Mouse (Mus musculus) C2C12 (cell line): ENCODE data around the gene Slc22a23. TPM values are rescaled to one million over a fixed set of nuclear protein-coding genes. Genes with fewer than 3 reads are reported as not detected.
A peak's percentile ranks its signal among the peaks of the same experiment; 100 is the strongest.

Experiments used
- H3K27me3 ChIP-seq: one replicate; pipeline ENCODE4 v1.6.1; 2011; ENCODE audit not compliant: control insufficient read depth, insufficient read depth, insufficient read length
- H3K36me3 ChIP-seq: one replicate; pipeline ENCODE4 v1.6.1; 2011; ENCODE audit not compliant: control insufficient read depth, insufficient read depth
- H3K4me3 ChIP-seq: one replicate; pipeline ENCODE4 v1.5.1; 2011; ENCODE audit warnings: mild to moderate bottlenecking, control low read depth; ENCODE audit not compliant: poor library complexity, insufficient read depth, severe bottlenecking
- H3K79me2 ChIP-seq: one replicate; pipeline ENCODE4 v1.6.1; 2011; ENCODE audit not compliant: control insufficient read depth, insufficient read depth
- H3K79me3 ChIP-seq: one replicate; pipeline ENCODE4 v1.6.1; 2011; ENCODE audit warnings: low read depth, control low read depth
- H3ac ChIP-seq: one replicate; pipeline ENCODE3; 2011; ENCODE audit warnings: low read depth; ENCODE audit not compliant: control insufficient read depth, insufficient read length
- CEBPB ChIP-seq: IDR thresholded peaks from one replicate; pipeline ENCODE4 v1.6.1; 2011; ENCODE audit warnings: low read depth, mild to moderate bottlenecking, control low read depth, moderate library complexity
- CTCF ChIP-seq: IDR thresholded peaks from one replicate; pipeline ENCODE4 v1.5.1; 2011; ENCODE audit not compliant: control insufficient read depth, insufficient read depth, insufficient read length
- FOSL1 ChIP-seq: IDR thresholded peaks from one replicate; pipeline ENCODE4 v1.8.0; 2011; ENCODE audit warnings: mild to moderate bottlenecking, low read length; ENCODE audit not compliant: poor library complexity, insufficient read depth, severe bottlenecking
- MAX ChIP-seq: IDR thresholded peaks from one replicate; pipeline ENCODE4 v1.6.1; 2011; ENCODE audit warnings: mild to moderate bottlenecking, control low read depth
- MYOD1 ChIP-seq: IDR thresholded peaks from one replicate; pipeline ENCODE4 v1.6.1; 2011; ENCODE audit warnings: low read depth; ENCODE audit not compliant: control insufficient read depth, insufficient read length
- MYOG ChIP-seq: IDR thresholded peaks from one replicate; pipeline ENCODE4 v1.6.1; 2011; ENCODE audit not compliant: control insufficient read depth, insufficient read length; ENCODE audit errors: extremely low read depth
- USF1 ChIP-seq: IDR thresholded peaks from one replicate; pipeline ENCODE4 v1.6.1; 2011; ENCODE audit warnings: low read depth, mild to moderate bottlenecking, control low read depth, moderate library complexity
- polyA plus RNA-seq: library from polyadenylated mRNA; unstranded; fragments of >200 nt; fragmentation: generic; extraction: Trizol; gene quantifications from one replicate; pipeline ENCODE4 v1.2.1, GENCODE M21; 2012; ENCODE audit warnings: missing spikeins

Gene Slc22a23
- polyA plus RNA-seq, 1 experiment = 10.9 TPM

DNA sequence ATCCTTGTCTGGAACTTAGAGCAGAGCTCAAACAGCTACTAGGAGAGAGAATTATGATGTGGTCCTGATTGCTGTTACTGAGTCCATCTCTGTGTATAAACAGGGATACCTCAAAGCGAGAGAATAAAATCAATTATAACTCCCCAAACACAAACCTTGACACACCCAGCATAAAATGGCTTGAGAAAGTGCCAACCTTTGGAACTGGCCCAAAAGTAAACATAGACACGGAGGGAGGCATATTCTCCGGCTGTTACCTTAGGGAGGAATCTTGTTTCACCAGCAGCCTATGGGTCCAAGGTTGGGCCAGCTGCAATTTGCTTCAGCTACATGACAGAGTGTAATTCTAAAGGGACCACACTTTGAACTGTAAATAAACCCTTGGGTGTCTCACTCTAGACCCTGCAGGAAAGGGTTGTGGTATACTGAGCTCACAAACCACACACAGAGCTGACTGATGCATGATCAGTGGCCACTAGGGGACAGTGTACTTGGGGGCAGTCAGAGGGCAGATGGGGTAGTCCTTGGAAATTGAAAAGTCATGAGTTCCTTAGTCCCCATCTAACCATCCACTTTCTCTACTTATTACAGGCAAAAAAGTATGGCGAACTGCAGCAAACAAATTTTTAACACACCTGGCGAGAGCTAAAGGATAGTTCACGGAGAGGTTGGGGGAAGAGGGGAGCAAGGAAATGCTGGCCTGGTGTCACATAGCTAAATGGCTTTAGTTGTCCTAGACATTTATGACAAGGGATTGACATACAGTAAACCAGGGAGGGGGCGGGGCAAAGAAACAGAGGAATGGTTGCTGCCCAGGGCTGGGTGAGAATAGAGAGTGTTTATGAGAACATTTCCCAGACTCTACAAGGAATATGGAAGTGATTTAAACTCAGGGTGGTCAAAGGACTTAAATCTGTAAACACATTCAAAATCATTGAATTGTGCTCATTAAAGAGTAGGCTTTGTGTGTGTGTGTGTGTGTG, 45.3 kb downstream of the Slc22a23 start:
- Histone ChIP-seq H3ac (no peak overlapping the region), H3K27me3 (no peaks in the 10 kb centered on the region), H3K79me2 (peaks cover 9% of the 10 kb centered on the region), H3K79me3 (peaks cover 4% of the 10 kb centered on the region), H3K36me3 (peaks cover 50% of the 10 kb centered on the region), H3K4me3 (no peak overlapping the region)
- no peak for TF ChIP-seq MAX
- no peak for TF ChIP-seq USF1
- TF ChIP-seq MYOD1 = no peak
- TF ChIP-seq CTCF = peak; percentile 6

- H3ac ChIP-seq = no peak overlapping the region
- peaks cover 54% of the 10 kb centered on the region for H3K36me3 ChIP-seq
- H3K27me3 ChIP-seq = no peaks in the 10 kb centered on the region
- H3K4me3 ChIP-seq = no peak overlapping the region
- no peak for TF ChIP-seq MYOD1
- no peak for TF ChIP-seq CEBPB
- no peak for TF ChIP-seq MAX
- TF ChIP-seq CTCF = no peak
- TF ChIP-seq FOSL1 = no peak
- TF ChIP-seq USF1 = no peak
- TF ChIP-seq MYOG = no peak
- H3K79me3 ChIP-seq = peaks cover 4% of the 10 kb centered on the region
- no peaks in the 10 kb centered on the region for H3K79me2 ChIP-seq
These were observed 46.3 kb downstream of the Slc22a23 start for GRCm38 (mm10) chr13:34298674-34299073.

DNA sequence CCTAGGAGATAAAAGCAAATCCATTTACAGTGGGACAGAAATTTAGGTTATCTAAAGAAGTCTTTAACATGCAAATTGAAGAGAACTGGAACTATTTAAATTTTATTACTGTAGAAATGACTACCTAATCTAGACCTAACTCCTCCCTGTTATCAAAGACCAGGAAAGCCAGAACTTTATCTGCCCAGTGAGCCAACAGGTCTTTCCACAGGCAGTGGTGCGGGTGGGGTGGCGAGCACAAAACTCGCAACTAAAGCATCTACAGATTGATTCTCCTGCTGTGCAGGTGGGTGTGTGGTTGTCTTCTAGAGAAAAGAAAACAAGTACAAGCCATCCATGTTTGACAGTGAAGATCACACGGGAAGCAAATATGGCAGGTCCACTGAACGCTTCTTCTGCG, 46.9 kb downstream of the Slc22a23 start:
- Histone ChIP-seq H3K79me3 (peaks cover 2% of the 10 kb centered on the region), H3K4me3 (no peak overlapping the region), H3K79me2 (no peaks in the 10 kb centered on the region), H3ac (no peak overlapping the region), H3K36me3 (peaks cover 56% of the 10 kb centered on the region), H3K27me3 (no peaks in the 10 kb centered on the region)
- TF ChIP-seq MYOD1 = no peak

DNA sequence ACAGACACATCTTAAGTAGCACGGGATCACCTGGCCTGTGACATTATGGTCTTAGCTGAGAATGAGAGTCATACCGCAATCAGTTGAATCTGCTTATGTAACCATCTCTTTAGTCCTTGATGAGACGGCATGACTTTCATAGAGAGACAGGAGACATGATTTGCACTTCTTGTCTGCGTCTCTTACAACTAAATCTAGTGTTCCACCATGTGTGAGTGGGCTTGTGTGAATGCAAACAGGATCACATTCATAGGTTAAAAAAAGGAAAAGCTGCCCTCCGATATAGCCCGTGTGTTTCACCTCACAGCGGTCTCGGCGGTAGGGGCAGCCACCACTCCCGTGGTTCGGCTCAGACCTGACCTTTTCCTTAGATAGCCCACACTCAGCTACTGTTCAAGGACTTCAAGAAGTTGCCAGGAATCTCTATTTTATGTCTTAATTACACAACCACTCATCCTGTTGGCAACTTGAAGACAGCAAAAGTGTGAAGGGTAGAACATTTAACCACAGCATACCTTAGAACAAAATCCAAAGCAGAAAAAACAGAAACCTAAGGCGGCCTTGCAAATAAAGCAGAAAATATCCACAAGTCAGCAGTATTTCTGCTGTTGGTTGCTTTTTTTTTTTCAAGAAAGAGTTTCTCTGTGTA, 49.1 kb downstream of the Slc22a23 start:
- H3K4me3 ChIP-seq = no peak overlapping the region
- H3K36me3 ChIP-seq = peaks cover 54% of the 10 kb centered on the region
- H3K27me3 ChIP-seq = no peaks in the 10 kb centered on the region
- H3K79me3 ChIP-seq = peaks cover 2% of the 10 kb centered on the region
- no peak for TF ChIP-seq USF1
- no peak for TF ChIP-seq CEBPB
- TF ChIP-seq MYOG = no peak
- no peak for TF ChIP-seq MYOD1
- no peak for TF ChIP-seq CTCF
- no peak for TF ChIP-seq MAX
- no peak for TF ChIP-seq FOSL1
- H3K79me2 ChIP-seq = no peaks in the 10 kb centered on the region
- no peak overlapping the region for H3ac ChIP-seq

DNA sequence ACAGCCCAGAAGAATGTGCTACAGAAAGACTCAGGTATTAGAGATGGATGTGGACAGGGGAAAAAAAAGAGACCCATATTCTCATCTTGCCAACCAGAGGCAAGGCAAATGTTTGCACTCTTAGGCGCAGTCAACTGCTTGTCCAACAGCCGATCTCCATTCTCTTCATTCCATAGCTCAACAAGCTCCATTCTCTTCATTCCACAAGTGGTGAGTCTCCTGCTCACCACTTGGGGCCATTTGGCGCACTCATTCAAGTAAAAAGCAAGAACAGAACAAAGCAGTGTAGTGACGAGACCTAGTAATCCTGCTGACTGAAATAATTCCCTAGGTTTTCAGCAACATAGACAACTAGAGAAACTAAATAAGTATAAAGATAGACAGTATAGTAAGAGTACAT, 50.8 kb downstream of the Slc22a23 start:
- Histone ChIP-seq H3K79me2 (no peaks in the 10 kb centered on the region), H3K79me3 (peaks cover 2% of the 10 kb centered on the region), H3K4me3 (no peak overlapping the region), H3K36me3 (peaks cover 42% of the 10 kb centered on the region), H3K27me3 (no peaks in the 10 kb centered on the region), H3ac (no peak overlapping the region)
- TF ChIP-seq MYOG (no peak), MYOD1 (no peak), CTCF (no peak), MAX (no peak), USF1 (no peak), FOSL1 (no peak), CEBPB (no peak)

DNA sequence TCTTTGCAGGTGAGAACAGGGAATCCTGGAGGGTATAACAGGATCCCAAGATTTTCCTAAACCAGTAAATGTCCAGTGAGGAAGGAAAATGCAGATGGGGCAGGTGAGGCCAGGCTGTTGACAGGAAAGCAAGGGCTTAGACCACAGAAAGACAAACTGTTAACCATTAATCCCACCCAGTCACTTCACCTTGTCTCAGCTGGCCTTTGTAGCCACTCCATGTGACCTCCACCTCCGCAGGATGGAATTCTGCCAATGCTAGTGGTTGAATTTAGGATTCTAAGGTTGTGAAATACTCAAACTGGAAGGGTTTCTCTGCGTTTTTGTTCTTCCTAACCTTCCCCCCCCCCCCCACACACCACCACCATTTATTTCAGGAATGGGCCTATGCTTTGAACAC, 52.9 kb downstream of the Slc22a23 start:
- H3K27me3 ChIP-seq = no peaks in the 10 kb centered on the region
- H3K79me2 ChIP-seq = no peaks in the 10 kb centered on the region
- H3K4me3 ChIP-seq = no peak overlapping the region
- no peak overlapping the region for H3ac ChIP-seq
- no peak for TF ChIP-seq CEBPB
- TF ChIP-seq FOSL1 = no peak
- TF ChIP-seq USF1 = no peak
- no peak for TF ChIP-seq MYOG
- TF ChIP-seq MAX = no peak
- no peak for TF ChIP-seq CTCF
- no peak for TF ChIP-seq MYOD1
- peaks cover 2% of the 10 kb centered on the region for H3K79me3 ChIP-seq
- peaks cover 21% of the 10 kb centered on the region for H3K36me3 ChIP-seq
